Mouse (Mus musculus) lung, postnatal 14 days (tissue): ENCODE measurements around the gene Rspo3.

Experiments used
- DNase-seq: peaks from one replicate; pipeline ENCODE4 v3.0.0; 2021

Rspo3 gene

DNA sequence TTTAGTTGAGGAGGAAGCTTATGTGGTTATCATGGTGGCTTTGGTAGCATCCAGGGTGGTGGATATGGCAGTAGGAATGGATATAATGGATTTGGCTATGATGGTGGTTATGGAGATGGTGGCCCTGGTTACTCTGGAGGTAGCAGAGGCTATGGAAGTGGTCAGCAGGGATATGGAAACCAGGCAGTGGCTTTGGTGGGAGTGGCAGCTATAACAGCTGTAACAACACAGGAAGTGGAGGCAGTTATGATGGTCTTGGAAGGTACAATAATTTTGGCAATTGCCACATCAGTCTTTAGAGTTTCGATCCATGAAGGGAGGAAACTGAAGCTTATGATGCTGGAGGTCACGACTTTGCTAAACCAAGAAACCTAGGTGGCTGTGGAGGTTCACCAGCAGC is 109.0 kb downstream of the Rspo3 start:
- no peak for DNase-seq

- DNase-seq = no peak
These were observed 111.1 kb downstream of the Rspo3 start for GRCm38 (mm10) chr10:29424571-29424970.

GRCm38 (mm10) chr10:29414361-29414760 is 121.3 kb downstream of the Rspo3 start:
- DNase-seq = no peak

- DNase-seq = no peak
These were observed 132.9 kb downstream of the Rspo3 start for GRCm38 (mm10) chr10:29402656-29403268.
